Mouse (Mus musculus): ENCODE results near the gene Rrp8.

Gene Rrp8

DNA sequence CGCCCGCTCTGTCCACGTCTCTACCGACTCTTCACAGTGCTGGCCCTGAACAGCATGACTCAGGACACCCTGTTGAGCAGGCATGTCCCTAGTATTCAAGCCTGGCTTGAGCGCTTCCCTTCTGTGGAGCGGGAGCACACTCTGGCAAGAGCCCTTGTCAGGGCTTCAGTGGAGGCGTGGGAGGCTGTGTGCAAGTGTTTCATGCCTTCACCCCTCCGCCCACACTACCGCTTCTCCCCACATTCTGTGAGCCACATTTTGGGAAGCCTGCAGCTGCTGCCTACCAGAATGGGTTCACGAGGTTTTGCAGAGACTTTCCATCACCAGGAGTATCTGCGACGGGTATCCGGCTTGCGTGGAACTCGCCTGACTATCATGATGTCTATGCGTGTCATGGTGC, 34.0 kb downstream of the Rrp8 start:
- DNase-seq (ENCODE audit: low spot score): no peak

DNA sequence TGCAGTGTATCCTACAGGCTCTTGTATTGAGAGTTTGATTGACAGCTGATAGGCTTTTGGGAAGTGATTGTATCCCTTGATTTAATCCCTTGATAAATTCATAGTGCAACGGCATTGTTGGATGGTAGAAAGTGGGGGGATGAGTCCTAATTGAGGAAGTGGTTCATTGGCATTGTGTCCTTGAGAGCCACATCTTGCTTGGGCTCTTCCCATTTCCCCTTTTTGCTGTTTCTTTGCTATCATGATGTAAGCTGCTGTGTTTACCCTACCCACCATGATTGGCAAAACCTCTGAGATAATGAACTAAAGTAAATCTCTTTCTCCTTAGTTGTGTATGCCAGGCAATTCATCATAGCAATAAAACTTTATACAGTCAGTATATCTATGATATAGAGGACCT, 46.3 kb downstream of the Rrp8 start:
- DNase-seq (ENCODE audit: low spot score): no peak

DNA sequence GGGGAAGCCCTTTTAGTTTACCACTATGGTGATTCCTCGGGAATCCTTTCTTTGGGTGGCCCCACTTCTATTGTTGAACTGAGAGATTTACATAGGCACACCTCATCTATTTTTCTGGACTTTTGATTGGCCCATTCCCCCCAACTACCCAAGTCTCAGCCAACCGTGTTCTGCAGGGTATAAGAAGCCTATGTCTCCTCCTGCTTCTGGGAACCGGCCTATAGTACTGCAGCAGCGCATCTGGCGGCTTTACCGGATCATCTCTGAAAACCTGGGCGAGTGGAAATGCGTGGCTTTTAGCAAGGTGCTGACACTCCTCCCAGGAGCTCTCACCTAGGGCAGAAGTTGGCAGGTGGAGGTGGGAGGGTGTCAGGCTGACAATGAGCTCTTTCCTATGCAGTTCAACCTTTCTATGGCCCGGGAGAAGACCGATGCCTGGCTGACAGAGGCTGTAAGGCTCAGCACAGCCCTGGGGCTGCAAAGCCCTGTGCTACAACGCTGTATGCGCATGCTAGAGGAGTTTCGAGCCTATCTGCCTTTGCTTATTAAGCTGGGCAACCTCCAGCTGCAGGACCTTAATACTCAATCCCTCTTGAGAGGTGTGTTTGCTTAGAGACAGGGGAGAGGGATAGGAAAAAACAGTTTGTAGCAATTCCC, 51.5 kb downstream of the Rrp8 start:
- DNase-seq (ENCODE audit: low spot score): no peak

Data from urinary bladder, postnatal 10 days (tissue).